ENCODE assay signal across 9 mouse cellular contexts in genomic region chr14:57060052-57060451, GRCm38 (mm10). TPM values are rescaled to one million over a fixed set of nuclear protein-coding genes. Genes with fewer than 3 reads are reported as not detected.
A peak's percentile ranks its signal among the peaks of the same experiment; 100 is the strongest.
DNase-seq lines count a peak whose midpoint lies in the region; ATAC-seq lines count a peak whose summit lies in the region.
"Not testable (repeated sequence)": the region's sequence is repeated elsewhere in the genome, so short reads cannot be mapped to it uniquely, and the experiment has no call there.
"Had no signal": no experiment of that assay in that cellular context is flagged by ENCODE, and none has a peak within 500 bp of the region (broad histone marks: within the 10 kb centered on the region; RNA-seq: fewer than 3 reads in every experiment).

No protein-coding gene starts in this region.

- not testable (repeated sequence) for H3K27ac ChIP-seq in limb, embryonic 10.5 days; stomach, embryonic 16.5 days (ENCODE audit: low read length)

- 0% methylated on average over 1 of the region's 1 CpGs for WGBS in limb, embryonic 10.5 days
- whole genome bisulfite sequencing in stomach, embryonic 16.5 days = 0% methylated on average over 1 of the region's 1 CpGs

- peaks cover 29% of the 10 kb centered on the region for H3K4me1 ChIP-seq in limb, embryonic 10.5 days
- H3K4me1 ChIP-seq in stomach, embryonic 16.5 days (ENCODE audit: control insufficient read depth, insufficient read depth, low read length) = not testable (repeated sequence)

- peak; percentile 79 for ATAC-seq in granulocyte monocyte progenitor cell, adult 5-6 weeks (replicated peaks; ENCODE audit: poor library complexity, severe bottlenecking)
- ATAC-seq in stomach, embryonic 16.5 days (ENCODE audit: insufficient read depth, low FRiP score) = 0 out of 2 replicates have a peak, but pooled peaks have one; percentile 41

- H3K9me3 ChIP-seq in limb, embryonic 10.5 days (replicated peaks); stomach, embryonic 16.5 days (replicated peaks; ENCODE audit: control insufficient read depth, low read length): not testable (repeated sequence)

- peak; percentile 70 for DNase-seq in A20 (ENCODE audit: low read depth, low spot score)
- DNase-seq in adrenal gland, postnatal 14 days = peak; percentile 80
- peak; percentile 86 for DNase-seq in embryo, embryonic 10 days (ENCODE audit: low spot score)
- peak; percentile 77 for DNase-seq in kidney, adult 9 months
- DNase-seq in limb, embryonic 10.5 days (ENCODE audit: low spot score) = peak; percentile 84
- peak; percentile 46 for DNase-seq in naive thymus-derived CD4-positive, alpha-beta T cell, adult 2 months (ENCODE audit: low read depth)

- not testable (repeated sequence) for H3K4me2 ChIP-seq in stomach, embryonic 16.5 days (ENCODE audit: low read depth, low read length)

- not testable (repeated sequence) for H3K36me3 ChIP-seq in limb, embryonic 10.5 days; stomach, embryonic 16.5 days (ENCODE audit: control insufficient read depth, insufficient read depth, low read length)

- not testable (repeated sequence) for H3K9ac ChIP-seq in stomach, embryonic 16.5 days (ENCODE audit: low read length)

- H3K27me3 ChIP-seq in limb, embryonic 10.5 days (ENCODE audit: low read depth, poor library complexity, severe bottlenecking) = peaks cover 45% of the 10 kb centered on the region
- H3K27me3 ChIP-seq in stomach, embryonic 16.5 days (ENCODE audit: control insufficient read depth, insufficient read depth, low read length) = peaks cover 39% of the 10 kb centered on the region

- not testable (repeated sequence) for H3K4me3 ChIP-seq in limb, embryonic 10.5 days; stomach, embryonic 16.5 days (replicated peaks; ENCODE audit: low read length)

RNA-seq across cellular contexts. Expression of gene Gja3, which starts 2.2 kb away (rescaled TPM):
- not detected in 2 replicates for total RNA-seq in adrenal gland, postnatal 14 days (2021)
- not detected in 2 replicates for total RNA-seq in granulocyte monocyte progenitor cell, adult 5-6 weeks (2014; fragmentation: Nextera tagmentation)
- total RNA-seq in granulocyte monocyte progenitor cell, adult 5-6 weeks (2017) = not detected in 2 replicates
- 15.7 and 18.4 TPM in 2 replicates for polyA plus RNA-seq in limb, embryonic 10.5 days (2016; fragmentation: Nextera tagmentation; extraction: Ambion mirVana)
- polyA plus RNA-seq in stomach, embryonic 16.5 days (2015; fragmentation: Nextera tagmentation; extraction: Ambion mirVana) = 0.69 and 2.0 TPM in 2 replicates

RNA-seq across cellular contexts. Expression of gene Gjb2, which starts 44.5 kb away (rescaled TPM):
- total RNA-seq in adrenal gland, postnatal 14 days (2021) = 3.2 and 18.4 TPM in 2 replicates
- not detected in 2 replicates for total RNA-seq in granulocyte monocyte progenitor cell, adult 5-6 weeks (2014; fragmentation: Nextera tagmentation)
- total RNA-seq in granulocyte monocyte progenitor cell, adult 5-6 weeks (2017) = not detected in 2 replicates
- polyA plus RNA-seq in limb, embryonic 10.5 days (2016; fragmentation: Nextera tagmentation; extraction: Ambion mirVana) = 11.9 and 35.0 TPM in 2 replicates
- 45.3 and 72.8 TPM in 2 replicates for polyA plus RNA-seq in stomach, embryonic 16.5 days (2015; fragmentation: Nextera tagmentation; extraction: Ambion mirVana)
- polyA plus RNA-seq: heart, embryonic 14.5 days had no signal

RNA-seq across cellular contexts. Expression of gene Gm4491, which starts 55.6 kb away (rescaled TPM):
- total RNA-seq in adrenal gland, postnatal 14 days (2021) = not detected in 2 replicates
- total RNA-seq in granulocyte monocyte progenitor cell, adult 5-6 weeks (2014; fragmentation: Nextera tagmentation) = not detected in 2 replicates
- total RNA-seq in granulocyte monocyte progenitor cell, adult 5-6 weeks (2017) = not detected in 2 replicates
- polyA plus RNA-seq in limb, embryonic 10.5 days (2016; fragmentation: Nextera tagmentation; extraction: Ambion mirVana) = not detected in 2 replicates
- polyA plus RNA-seq in stomach, embryonic 16.5 days (2015; fragmentation: Nextera tagmentation; extraction: Ambion mirVana) = not detected in 2 replicates
- polyA plus RNA-seq: heart, embryonic 14.5 days had no signal
